Mouse (Mus musculus) ES-Bruce4 (cell line): ENCODE measurements at regions not wholly inside any gene's neighbourhood (a gene's known extent, or its start where the extent isn't known, plus 50 kb on each side); places are given as distances from the start of the nearest gene placed in this dataset.

ENCODE experiments used
- H3K27ac ChIP-seq: 2 replicates; pipeline ENCODE4 v1.5.1; 2012; ENCODE audit warnings: low read length, inconsistent platforms; ENCODE audit not compliant: insufficient read depth
- H3K27me3 ChIP-seq: 2 replicates; pipeline ENCODE4 v1.6.1; 2012; ENCODE audit warnings: mild to moderate bottlenecking, low read length, inconsistent platforms; ENCODE audit not compliant: control insufficient read depth, poor library complexity, insufficient read depth, severe bottlenecking
- H3K36me3 ChIP-seq: 2 replicates; pipeline ENCODE4 v1.6.1; 2012; ENCODE audit warnings: inconsistent platforms, mild to moderate bottlenecking, low read length, moderate library complexity; ENCODE audit not compliant: control insufficient read depth, poor library complexity, insufficient read depth, severe bottlenecking
- H3K4me1 ChIP-seq: one replicate; pipeline ENCODE4 v1.8.1; 2011; ENCODE audit warnings: low read length; ENCODE audit not compliant: control insufficient read depth, insufficient read depth
- H3K4me3 ChIP-seq: 2 replicates; pipeline ENCODE4 v1.5.1; 2011; ENCODE audit warnings: low read depth, mild to moderate bottlenecking, low read length
- H3K9ac ChIP-seq: 2 replicates; pipeline ENCODE4 v1.6.1; 2012; ENCODE audit warnings: low read depth, mild to moderate bottlenecking, inconsistent platforms; ENCODE audit not compliant: poor library complexity, severe bottlenecking
- H3K9me3 ChIP-seq: replicated peaks from 2 replicates; pipeline ENCODE4 v1.6.1; 2012; ENCODE audit warnings: mild to moderate bottlenecking, low read length, inconsistent platforms; ENCODE audit not compliant: control insufficient read depth, poor library complexity, insufficient read depth, severe bottlenecking
- CTCF ChIP-seq: IDR thresholded peaks from one replicate; pipeline ENCODE4 v1.8.1; 2011; ENCODE audit warnings: low read depth, low read length
- EP300 ChIP-seq: IDR thresholded peaks from 2 replicates; pipeline ENCODE4 v1.6.1; 2011; ENCODE audit warnings: low read depth, low read length; ENCODE audit not compliant: insufficient read depth
- POLR2A ChIP-seq: IDR thresholded peaks from one replicate; pipeline ENCODE4 v1.8.1; 2011; ENCODE audit warnings: low read length; ENCODE audit not compliant: insufficient read depth

DNA sequence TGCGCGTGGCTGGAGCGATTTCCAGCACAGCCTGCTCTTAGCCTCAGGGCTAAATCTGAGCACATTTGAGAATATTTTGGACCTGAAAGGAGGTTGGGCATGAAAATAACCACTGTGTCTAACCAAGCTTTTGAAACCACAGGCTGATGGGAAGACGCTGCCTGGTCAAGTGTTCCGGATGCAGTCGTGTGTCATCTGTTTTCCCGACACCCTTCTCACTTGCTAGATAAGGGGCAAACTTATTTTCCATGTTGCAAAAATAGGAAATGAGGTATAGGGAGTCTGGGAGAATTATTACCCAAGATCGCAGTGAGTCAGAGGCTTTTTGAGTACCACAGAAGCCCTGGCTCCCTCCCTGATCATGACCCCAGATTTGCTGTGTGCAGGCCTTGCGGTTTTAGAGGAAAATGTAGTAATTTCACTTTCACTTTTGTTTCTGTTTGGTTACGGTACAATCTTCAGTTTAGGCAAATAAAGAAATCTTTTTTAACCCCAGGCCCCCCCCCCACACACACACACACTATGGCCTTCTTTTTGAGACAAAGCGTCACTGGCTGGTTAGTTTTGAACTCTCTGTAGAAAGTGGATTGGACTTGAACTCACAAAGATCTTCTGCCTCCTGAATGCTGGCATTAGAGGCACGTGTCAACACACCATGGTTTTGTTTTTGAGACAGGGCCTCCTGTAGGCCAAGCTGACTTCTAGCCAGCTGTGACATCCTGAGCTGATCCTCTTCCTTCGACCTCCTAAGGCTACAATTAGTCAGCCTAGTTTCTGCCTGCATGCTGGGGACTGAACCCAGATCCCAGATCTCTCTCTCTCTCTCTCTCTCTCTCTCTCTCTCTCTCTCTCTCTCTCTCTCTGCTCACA, 60.7 kb downstream of the Zfp281 start:
- H3K4me3 ChIP-seq, result no peak overlapping the region; the same call in 1 of the 2 replicates
- no peaks in the 10 kb centered on the region for H3K36me3 ChIP-seq
- H3K9ac ChIP-seq, result peak overlapping the region; percentile 65
- no peaks in the 10 kb centered on the region for H3K9me3 ChIP-seq
- peaks cover 10% of the 10 kb centered on the region for H3K4me1 ChIP-seq
- TF ChIP-seq EP300 (0 out of 2 replicates have a peak, but pooled peaks have one; percentile 15), CTCF (no peak)
- H3K27ac ChIP-seq, result peak overlapping the region; percentile 90
- no peaks in the 10 kb centered on the region for H3K27me3 ChIP-seq

DNA sequence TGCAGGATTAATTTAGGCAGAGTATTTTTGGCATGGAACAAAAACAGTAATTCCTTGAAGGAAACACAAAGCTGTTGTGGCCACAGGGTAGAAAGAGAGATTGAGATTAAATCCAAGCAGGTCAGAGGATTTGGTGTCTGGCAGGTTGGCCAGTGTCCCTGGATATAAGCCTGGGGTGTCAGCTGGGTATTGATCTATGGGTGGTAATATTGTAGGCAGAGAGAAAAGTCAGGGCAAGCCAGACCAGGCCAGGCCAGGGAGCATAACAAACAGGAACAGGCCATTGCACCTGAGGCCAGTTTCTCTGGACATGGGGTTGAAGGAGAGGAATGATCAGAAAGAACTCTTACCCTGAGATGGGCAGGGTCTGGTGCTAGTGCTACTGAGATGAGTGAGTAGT, 61.8 kb downstream of the Zfp281 start:
- peaks cover 15% of the 10 kb centered on the region for H3K4me1 ChIP-seq
- peak overlapping the region; percentile 65; the same call in 1 of the 2 replicates for H3K9ac ChIP-seq
- H3K27me3 ChIP-seq, result no peaks in the 10 kb centered on the region
- TF ChIP-seq EP300 (no peak), POLR2A (no peak), CTCF (no peak)
- no peaks in the 10 kb centered on the region for H3K36me3 ChIP-seq
- H3K27ac ChIP-seq, result peak overlapping the region; percentile 90
- H3K4me3 ChIP-seq, result no peak overlapping the region
- H3K9me3 ChIP-seq, result no peaks in the 10 kb centered on the region

DNA sequence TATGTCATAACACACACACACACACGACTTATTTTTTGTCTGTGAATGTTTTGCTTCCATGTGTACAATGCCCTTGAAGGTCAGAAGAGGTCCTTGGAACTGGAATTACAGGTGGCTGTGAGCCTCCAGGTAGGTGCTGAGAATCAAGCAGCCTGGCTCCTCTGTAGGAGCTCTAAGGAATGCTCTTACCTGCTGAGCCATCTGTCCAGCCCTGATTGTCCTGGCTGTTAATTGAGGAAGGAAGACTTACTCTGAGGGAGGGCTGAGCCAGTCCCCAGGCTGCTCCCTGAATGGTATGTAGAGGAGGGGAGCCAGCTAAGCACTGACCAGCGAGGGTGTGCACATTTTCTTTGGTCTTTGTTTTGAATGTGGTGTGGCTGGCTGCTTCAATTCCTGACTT, 65.4 kb downstream of the Zfp281 start:
- Histone ChIP-seq H3K36me3 (no peaks in the 10 kb centered on the region), H3K4me1 (peaks cover 12% of the 10 kb centered on the region), H3K9me3 (no peaks in the 10 kb centered on the region), H3K27ac (peak overlapping the region; percentile 99), H3K9ac (no peak overlapping the region), H3K4me3 (no peak overlapping the region), H3K27me3 (no peaks in the 10 kb centered on the region)
- TF ChIP-seq POLR2A (no peak), EP300 (peak; percentile 99)

DNA sequence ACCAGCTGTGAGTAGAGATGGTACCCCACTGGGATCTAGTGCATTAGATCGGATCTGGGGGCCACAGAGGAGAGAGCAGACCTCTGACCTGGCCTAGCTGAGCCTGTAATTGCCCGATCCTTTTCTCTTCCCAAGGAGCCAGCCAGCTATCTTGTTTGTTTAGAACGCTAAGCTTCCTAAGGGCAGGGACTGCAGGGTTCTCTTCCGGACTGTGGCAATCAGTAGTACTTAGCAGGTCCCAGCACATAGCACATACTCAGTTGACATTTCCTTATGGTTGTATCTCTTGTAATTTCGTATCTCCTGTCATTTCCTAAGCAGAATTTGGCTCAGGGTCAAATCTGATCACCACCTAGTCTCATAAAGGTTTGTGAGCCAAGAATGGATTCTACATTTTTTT, 68.7 kb downstream of the Zfp281 start:
- Histone ChIP-seq H3K4me3 (peak overlapping the region; percentile 30), H3K27ac (peak overlapping the region; percentile 59), H3K9ac (peak overlapping the region; percentile 41), H3K9me3 (no peaks in the 10 kb centered on the region), H3K27me3 (no peaks in the 10 kb centered on the region), H3K4me1 (peaks cover 7% of the 10 kb centered on the region), H3K36me3 (no peaks in the 10 kb centered on the region)
- TF ChIP-seq POLR2A (no peak), EP300 (no peak), CTCF (no peak)

DNA sequence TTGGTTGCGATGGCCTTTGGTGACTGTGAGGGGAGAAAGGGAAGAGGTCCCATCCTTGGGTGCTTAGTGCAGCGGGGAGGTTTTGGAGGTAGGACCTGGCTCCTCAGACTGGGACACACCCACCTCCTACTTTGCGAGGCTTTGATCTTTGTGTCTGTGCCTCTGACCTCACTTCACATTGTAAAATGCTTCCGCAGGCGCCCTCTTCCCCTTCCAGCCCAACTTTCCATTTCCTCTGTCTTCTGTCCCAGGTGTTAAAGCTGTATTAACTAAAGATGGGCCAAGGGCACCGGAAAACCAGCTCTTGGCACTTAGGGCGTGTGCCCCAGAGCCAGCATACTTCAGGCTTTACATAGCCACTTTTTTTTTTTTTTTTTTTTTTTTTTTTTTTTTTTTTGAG, 70.3 kb downstream of the Zfp281 start:
- H3K4me3 ChIP-seq, result no peak overlapping the region
- H3K9me3 ChIP-seq, result no peaks in the 10 kb centered on the region
- no peaks in the 10 kb centered on the region for H3K27me3 ChIP-seq
- peaks cover 7% of the 10 kb centered on the region for H3K4me1 ChIP-seq
- H3K9ac ChIP-seq, result peak overlapping the region; percentile 55
- 0 out of 2 replicates have a peak, but pooled peaks cover 2% of the 10 kb centered on the region for H3K36me3 ChIP-seq
- no peak for TF ChIP-seq POLR2A
- peak; percentile 95 for TF ChIP-seq EP300
- H3K27ac ChIP-seq, result peak overlapping the region; percentile 99

DNA sequence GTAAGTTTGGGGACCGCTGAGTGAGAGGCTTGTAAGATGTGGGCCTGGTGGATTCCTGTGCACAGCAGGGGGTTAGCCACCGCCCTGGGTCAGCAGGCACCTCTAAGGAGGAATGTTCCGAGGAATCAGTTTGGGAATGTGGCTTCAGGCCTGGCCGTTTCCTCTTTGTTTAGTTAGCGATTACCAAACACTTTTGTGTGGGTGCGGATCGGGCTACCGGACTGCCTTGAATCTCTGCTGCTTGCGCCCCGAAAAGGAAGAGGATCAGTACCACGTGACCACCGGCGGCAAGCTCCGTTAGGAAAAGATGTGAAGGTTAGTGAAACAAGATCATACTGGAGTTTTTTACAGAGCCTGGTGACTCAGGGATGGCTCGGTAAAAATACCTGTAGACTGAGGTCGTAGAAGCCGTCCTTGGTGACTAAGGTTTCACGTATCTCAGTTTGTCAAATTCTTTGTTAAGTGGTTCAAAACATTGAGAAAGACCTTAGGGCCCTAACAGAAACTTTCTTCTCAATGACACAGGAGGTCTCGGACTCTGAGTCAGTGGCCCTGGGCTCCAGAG, 71.5 kb downstream of the Zfp281 start:
- 0 out of 2 replicates have a peak, but pooled peaks cover 7% of the 10 kb centered on the region for H3K36me3 ChIP-seq
- peaks cover 2% of the 10 kb centered on the region for H3K4me1 ChIP-seq
- peak overlapping the region; percentile 99 for H3K27ac ChIP-seq
- H3K4me3 ChIP-seq, result peak overlapping the region; percentile 74
- H3K9me3 ChIP-seq, result no peaks in the 10 kb centered on the region
- H3K9ac ChIP-seq, result peak overlapping the region; percentile 92
- no peaks in the 10 kb centered on the region for H3K27me3 ChIP-seq
- TF ChIP-seq POLR2A (no peak), EP300 (peak; percentile 100)
